Mouse (Mus musculus) hindbrain, embryonic 16.5 days (tissue): Measurements from ENCODE around the gene Prkag2. TPM values are rescaled to one million over a fixed set of nuclear protein-coding genes. Genes with fewer than 3 reads are reported as not detected.

Experiments used
- ATAC-seq: fragments of 200-750 bp; cut with Nextera tagmentation; 2 replicates; pipeline ENCODE4 v1.8.0; 2017; ENCODE audit warnings: moderate TSS enrichment, moderate library complexity
- H3K27ac ChIP-seq: fragments of 300-500 bp; sonication (generic); 2 replicates; pipeline ENCODE4 v1.5.1; 2014; ENCODE audit warnings: low read depth, mild to moderate bottlenecking, control low read depth, low read length, moderate library complexity
- H3K27me3 ChIP-seq: fragments of 300-500 bp; sonication (generic); replicated peaks from 2 replicates; pipeline ENCODE4 v1.6.1; 2014; ENCODE audit warnings: low read length; ENCODE audit not compliant: control insufficient read depth, insufficient read depth
- H3K36me3 ChIP-seq: fragments of 300-500 bp; sonication (generic); 2 replicates; pipeline ENCODE4 v1.6.1; 2014; ENCODE audit warnings: mild to moderate bottlenecking, low read length, moderate library complexity, mixed read lengths; ENCODE audit not compliant: control insufficient read depth, insufficient read depth
- H3K4me1 ChIP-seq: fragments of 300-500 bp; sonication (generic); 2 replicates; pipeline ENCODE4 v1.6.1; 2014; ENCODE audit warnings: low read depth, low read length; ENCODE audit not compliant: control insufficient read depth, insufficient read depth
- H3K4me2 ChIP-seq: fragments of 300-500 bp; sonication (generic); 2 replicates; pipeline ENCODE4 v1.6.1; 2014; ENCODE audit warnings: mild to moderate bottlenecking, low read length, control low read depth, moderate library complexity
- H3K4me3 ChIP-seq: fragments of 300-500 bp; sonication (generic); 2 replicates; pipeline ENCODE4 v1.5.1; 2014; ENCODE audit warnings: mild to moderate bottlenecking, low read length, control low read depth, moderate library complexity
- H3K9ac ChIP-seq: fragments of 300-500 bp; sonication (generic); 2 replicates; pipeline ENCODE4 v1.6.1; 2014; ENCODE audit warnings: low read depth, mild to moderate bottlenecking, control low read depth, low read length, moderate library complexity
- H3K9me3 ChIP-seq: fragments of 300-500 bp; sonication (generic); 2 replicates; pipeline ENCODE4 v1.6.1; 2014; ENCODE audit warnings: mild to moderate bottlenecking, low read length, moderate library complexity; ENCODE audit not compliant: control insufficient read depth
- WGBS: fragments of 180-500 bp; shearing (Covaris S2); extraction: QIAGEN DNeasy Blood & Tissue Kit; methylation state at CpG from one replicate; pipeline ENCODE4 v1.1.7; 2014; 5-methylcytosine and 5-hydroxymethylcytosine counted together
- polyA plus RNA-seq: library from polyadenylated mRNA; unstranded; fragments of >200 nt; fragmentation: Nextera tagmentation; extraction: Ambion mirVana; gene quantifications from 2 replicates; pipeline ENCODE4 v1.2.1, GENCODE M21; 2015

The Prkag2 gene
- polyA plus RNA-seq, result 96.6 and 111 TPM in 2 replicates

DNA sequence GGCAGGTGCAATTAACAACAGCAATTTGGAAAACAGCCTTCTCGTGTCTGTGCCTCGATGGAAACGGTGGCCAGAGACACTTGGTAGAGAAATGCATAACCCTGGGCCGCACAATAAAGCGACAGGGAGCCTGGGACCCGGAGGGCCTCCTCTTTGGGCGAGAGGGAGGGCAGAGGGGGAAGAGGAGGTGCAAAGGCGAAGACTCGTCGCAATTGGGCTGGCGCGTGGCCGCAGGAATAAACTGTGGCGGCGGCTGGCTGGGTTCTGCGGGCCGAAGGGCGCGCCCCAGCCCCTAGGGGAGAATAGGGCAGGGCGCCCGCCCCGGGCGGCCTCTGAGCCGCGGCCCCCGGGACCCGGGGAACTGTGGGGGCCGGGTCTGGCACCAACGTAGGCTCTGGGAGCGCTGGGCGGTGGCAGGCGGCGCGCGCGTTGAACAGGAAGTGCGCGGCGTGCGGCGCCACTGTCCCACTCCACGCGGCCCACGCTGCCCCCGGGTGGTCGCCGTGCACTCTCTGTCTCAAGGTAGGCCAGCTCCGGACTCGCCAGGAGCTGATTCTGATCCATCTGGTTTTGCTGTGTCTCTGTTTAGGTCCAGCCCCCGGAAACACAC is at the start of gene Prkag2:
Prkag2 (minus strand) TSS at position 127 of the 610 bp plus-strand sequence.
- Histone ChIP-seq H3K27me3 (peaks cover 11% of the 10 kb centered on the region), H3K27ac (no peak within 1 kb of the TSS; the same call in 1 of the 2 replicates), H3K9ac (peak within 1 kb of the TSS; percentile 66), H3K9me3 (no peaks in the 10 kb centered on the region), H3K4me1 (peaks cover 14% of the 10 kb centered on the region), H3K4me2 (peak within 1 kb of the TSS; percentile 97), H3K4me3 (peak within 1 kb of the TSS; percentile 55), H3K36me3 (no peaks in the 10 kb centered on the region)
- 0% methylated on average over 30 of the region's 50 CpGs for WGBS
- ATAC-seq, result peak; percentile 76

DNA sequence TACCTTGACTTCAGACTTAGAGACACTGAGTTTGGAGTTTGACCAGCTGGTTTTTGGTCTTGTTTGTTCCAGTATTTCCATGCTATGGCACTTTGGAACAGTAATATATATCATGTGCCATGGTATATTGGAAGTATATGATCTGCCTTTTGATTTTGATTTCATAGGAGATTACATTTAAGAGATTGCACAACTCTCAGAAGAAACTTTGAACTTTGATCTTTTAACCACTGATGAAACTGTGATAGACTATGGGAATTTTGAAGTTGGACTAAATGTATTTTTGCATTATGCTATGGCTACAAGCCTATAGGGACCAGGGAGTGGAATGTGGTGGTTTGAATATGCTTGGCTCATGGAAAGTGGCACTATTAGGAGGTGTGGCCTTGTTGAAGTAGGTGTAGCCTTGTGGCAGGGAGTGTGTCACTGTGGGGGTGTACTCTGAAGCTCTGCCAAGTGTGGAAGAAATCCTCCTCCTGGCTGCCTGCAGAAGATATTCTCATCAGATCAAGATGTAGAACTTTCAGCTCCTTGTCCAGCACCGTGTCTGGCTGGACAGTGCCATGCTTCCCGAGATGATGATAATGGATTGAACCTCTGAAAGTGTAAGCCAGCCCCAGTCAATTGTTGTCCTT is 49.0 kb upstream of the Prkag2 start:
- Histone ChIP-seq H3K9me3 (no peaks in the 10 kb centered on the region), H3K4me1 (no peaks in the 10 kb centered on the region), H3K27ac (no peak overlapping the region), H3K4me2 (no peak overlapping the region), H3K4me3 (no peak overlapping the region), H3K27me3 (no peaks in the 10 kb centered on the region), H3K9ac (no peak overlapping the region), H3K36me3 (no peaks in the 10 kb centered on the region)
- WGBS, result 83% methylated on average over 2 of the region's 2 CpGs
- no peak for ATAC-seq

DNA sequence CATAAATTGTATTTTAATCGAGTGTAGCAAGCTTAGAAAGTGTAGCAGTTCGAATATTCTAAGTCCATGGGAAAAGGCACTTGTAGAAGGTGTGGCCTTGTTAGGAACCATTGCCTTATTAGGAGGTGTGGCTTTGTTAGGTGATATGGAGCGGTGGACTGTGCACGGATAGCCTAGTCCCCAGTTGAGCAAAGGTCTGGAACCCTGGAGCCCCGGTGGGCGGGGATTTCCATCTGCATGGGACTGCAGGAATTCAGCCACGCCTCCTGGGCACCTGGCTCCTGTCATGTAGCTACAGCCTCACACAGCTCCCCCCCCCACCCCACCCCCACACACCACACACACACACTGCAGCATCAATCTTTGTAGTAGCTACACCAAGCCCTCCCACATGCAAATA is 46.3 kb upstream of the Prkag2 start:
- Histone ChIP-seq H3K27ac (no peak overlapping the region), H3K9me3 (no peaks in the 10 kb centered on the region), H3K4me2 (no peak overlapping the region), H3K27me3 (no peaks in the 10 kb centered on the region), H3K4me3 (no peak overlapping the region), H3K4me1 (no peaks in the 10 kb centered on the region), H3K9ac (no peak overlapping the region), H3K36me3 (no peaks in the 10 kb centered on the region)
- no peak for ATAC-seq
- WGBS, result 82% methylated on average over 7 of the region's 7 CpGs

DNA sequence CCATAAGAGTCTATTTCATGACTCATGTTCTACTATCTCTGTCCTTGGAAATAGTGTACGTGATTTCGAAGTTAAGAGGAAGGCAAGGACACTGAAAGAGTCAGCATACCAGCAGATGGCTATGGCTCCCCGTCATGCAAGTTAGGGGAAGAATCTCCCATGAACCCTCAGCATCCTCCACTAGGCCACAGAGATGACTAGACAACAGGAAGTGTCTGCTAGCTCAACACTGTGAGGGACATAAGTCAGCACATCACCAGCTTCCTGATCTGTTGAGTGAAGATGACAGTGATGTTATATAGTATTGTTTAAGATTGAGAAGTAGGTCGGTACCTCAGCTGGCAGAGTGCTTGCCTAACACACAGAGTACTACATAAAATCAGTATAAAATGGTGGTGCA is 27.4 kb upstream of the Prkag2 start:
- Histone ChIP-seq H3K4me1 (no peaks in the 10 kb centered on the region), H3K9me3 (no peaks in the 10 kb centered on the region), H3K27ac (no peak overlapping the region), H3K36me3 (no peaks in the 10 kb centered on the region), H3K4me2 (no peak overlapping the region), H3K27me3 (no peaks in the 10 kb centered on the region), H3K9ac (no peak overlapping the region), H3K4me3 (no peak overlapping the region)
- 94% methylated on average over 4 of the region's 4 CpGs for WGBS
- ATAC-seq, result no peak

DNA sequence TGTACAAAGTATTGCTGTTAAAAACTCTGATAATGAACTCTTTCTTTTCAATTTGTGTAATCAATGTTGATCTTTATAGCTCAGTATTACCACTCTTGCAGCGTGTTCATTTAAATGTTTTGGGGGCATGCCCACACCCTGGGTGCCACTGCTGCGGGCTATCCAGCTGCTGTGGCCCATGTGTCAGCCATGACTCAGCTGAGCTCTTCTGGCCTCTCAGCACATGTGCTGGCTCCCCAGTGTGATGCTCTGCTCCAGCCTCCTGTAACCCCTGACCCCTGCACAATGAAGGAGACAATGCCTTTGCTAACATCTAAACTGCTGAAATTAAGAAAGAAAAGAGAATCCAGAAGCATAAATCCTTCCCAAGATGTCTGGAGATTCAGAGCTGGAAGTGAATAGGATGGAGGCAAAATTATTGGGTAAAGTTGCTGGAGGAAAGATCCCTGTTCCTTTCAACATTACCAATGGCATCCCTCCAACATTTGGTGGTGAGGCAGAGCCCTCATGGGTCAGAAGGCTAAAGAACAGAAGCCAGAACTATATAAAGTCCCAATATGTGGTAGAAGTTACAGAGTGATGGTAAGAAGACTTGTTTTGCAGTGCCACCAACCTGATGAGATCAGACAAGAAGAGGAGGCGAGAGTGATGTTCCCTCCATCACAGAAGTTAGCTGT is 25.6 kb upstream of the Prkag2 start:
- no peak overlapping the region for H3K4me3 ChIP-seq
- no peak for ATAC-seq
- WGBS, result 76% methylated on average over 3 of the region's 3 CpGs
- H3K36me3 ChIP-seq, result no peaks in the 10 kb centered on the region
- H3K27ac ChIP-seq, result no peak overlapping the region
- no peaks in the 10 kb centered on the region for H3K27me3 ChIP-seq
- no peak overlapping the region for H3K9ac ChIP-seq
- no peaks in the 10 kb centered on the region for H3K4me1 ChIP-seq
- H3K9me3 ChIP-seq, result no peaks in the 10 kb centered on the region
- no peak overlapping the region for H3K4me2 ChIP-seq

DNA sequence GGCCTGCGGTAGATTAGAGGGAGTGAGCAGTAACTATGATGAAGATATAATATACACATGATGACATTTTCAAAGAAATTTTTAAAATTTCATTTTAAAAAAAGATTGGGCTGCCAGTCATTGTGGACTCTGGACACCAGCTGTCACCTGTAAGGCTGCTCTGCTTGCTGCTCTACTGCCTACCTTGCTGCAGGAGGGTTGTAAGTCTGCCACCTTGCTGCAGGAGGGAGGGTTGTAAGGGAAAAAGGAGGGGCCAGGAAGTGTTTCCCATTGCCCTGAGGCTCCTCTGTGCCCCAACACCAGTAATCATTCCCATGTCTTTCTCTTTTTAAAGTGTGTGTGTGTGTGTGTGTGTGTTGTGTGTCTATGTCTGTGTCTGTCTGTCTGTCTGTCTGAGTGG is 22.1 kb upstream of the Prkag2 start:
- no peak overlapping the region for H3K4me3 ChIP-seq
- no peaks in the 10 kb centered on the region for H3K4me1 ChIP-seq
- H3K27ac ChIP-seq, result no peak overlapping the region
- WGBS, result 100% methylated on average over 1 of the region's 1 CpGs
- no peaks in the 10 kb centered on the region for H3K27me3 ChIP-seq
- H3K4me2 ChIP-seq, result no peak overlapping the region
- ATAC-seq, result no peak
- H3K9ac ChIP-seq, result no peak overlapping the region
- no peaks in the 10 kb centered on the region for H3K36me3 ChIP-seq
- no peaks in the 10 kb centered on the region for H3K9me3 ChIP-seq

DNA sequence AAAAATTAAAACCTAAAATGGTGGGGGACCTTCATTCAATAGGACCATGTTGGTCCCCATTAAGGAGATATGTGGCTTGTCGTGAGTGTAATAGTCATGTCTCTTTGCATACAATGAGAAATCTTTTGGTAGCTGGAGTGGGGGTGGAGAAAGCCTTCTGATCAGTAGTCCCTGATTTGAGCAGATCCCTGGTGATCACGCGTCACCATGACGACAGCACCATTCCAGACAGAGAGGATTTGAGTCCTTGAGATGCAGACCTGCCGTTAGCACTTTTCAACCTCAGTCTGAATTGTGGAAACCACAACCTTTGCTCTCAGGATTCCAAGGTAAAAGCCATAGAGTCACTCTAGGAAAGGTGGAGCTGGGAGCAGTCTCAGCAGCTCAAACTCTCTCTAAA is 18.7 kb upstream of the Prkag2 start:
- H3K27me3 ChIP-seq, result no peaks in the 10 kb centered on the region
- H3K9me3 ChIP-seq, result no peaks in the 10 kb centered on the region
- no peaks in the 10 kb centered on the region for H3K4me1 ChIP-seq
- H3K4me2 ChIP-seq, result no peak overlapping the region
- no peak for ATAC-seq
- no peak overlapping the region for H3K27ac ChIP-seq
- WGBS, result 68% methylated on average over 5 of the region's 5 CpGs
- no peak overlapping the region for H3K4me3 ChIP-seq
- no peaks in the 10 kb centered on the region for H3K36me3 ChIP-seq
- H3K9ac ChIP-seq, result no peak overlapping the region

DNA sequence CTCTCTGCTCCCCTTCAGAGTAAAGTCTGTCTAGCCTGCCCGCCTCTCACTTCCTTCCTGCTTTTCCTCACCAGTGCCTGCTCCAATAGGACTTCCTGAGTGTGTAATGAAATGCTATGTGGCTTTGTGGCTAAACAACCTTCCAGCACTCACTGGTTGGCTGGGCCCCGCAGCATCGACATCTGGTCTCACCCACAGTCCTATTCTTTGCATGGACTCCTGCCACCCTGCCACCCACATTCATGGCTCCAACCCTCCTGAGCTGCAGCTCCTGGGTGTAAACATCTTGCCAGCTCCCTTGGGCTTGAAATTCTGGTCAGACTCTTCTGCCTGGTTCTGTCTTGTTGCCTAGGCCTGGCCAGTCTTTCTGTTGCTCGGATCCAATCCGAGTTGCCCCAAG is 15.6 kb upstream of the Prkag2 start:
- H3K27ac ChIP-seq, result no peak overlapping the region
- H3K4me1 ChIP-seq, result no peaks in the 10 kb centered on the region
- 82% methylated on average over 5 of the region's 5 CpGs for WGBS
- no peaks in the 10 kb centered on the region for H3K36me3 ChIP-seq
- H3K27me3 ChIP-seq, result no peaks in the 10 kb centered on the region
- H3K4me2 ChIP-seq, result no peak overlapping the region
- no peak overlapping the region for H3K9ac ChIP-seq
- no peak for ATAC-seq
- H3K4me3 ChIP-seq, result no peak overlapping the region
- no peaks in the 10 kb centered on the region for H3K9me3 ChIP-seq

DNA sequence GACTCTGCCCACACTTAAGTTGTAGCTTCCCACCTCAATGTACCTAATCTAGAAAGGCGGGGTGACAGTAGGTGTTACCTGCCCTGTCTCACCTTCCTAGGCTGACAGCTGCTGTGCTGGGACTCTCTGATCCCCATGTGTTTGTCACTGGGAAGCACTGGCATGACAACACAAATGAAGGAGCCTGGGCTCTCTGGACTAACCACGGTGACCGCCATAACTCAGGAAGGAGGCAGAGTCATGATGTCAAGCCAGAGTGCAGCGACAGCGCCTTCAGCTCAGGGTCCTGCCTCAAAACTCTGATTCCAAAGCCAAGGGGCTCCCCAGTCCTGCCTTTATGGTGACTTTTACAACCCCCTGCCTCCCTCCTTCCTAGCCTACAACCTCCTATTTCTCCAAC is 14.8 kb upstream of the Prkag2 start:
- Histone ChIP-seq H3K4me3 (no peak overlapping the region), H3K4me2 (no peak overlapping the region), H3K36me3 (no peaks in the 10 kb centered on the region), H3K27me3 (no peaks in the 10 kb centered on the region), H3K27ac (no peak overlapping the region), H3K9me3 (no peaks in the 10 kb centered on the region), H3K9ac (no peak overlapping the region), H3K4me1 (no peaks in the 10 kb centered on the region)
- 84% methylated on average over 5 of the region's 5 CpGs for WGBS
- ATAC-seq, result no peak
